Mouse (Mus musculus): Measurements from ENCODE around the gene Nsun7.

DNA sequence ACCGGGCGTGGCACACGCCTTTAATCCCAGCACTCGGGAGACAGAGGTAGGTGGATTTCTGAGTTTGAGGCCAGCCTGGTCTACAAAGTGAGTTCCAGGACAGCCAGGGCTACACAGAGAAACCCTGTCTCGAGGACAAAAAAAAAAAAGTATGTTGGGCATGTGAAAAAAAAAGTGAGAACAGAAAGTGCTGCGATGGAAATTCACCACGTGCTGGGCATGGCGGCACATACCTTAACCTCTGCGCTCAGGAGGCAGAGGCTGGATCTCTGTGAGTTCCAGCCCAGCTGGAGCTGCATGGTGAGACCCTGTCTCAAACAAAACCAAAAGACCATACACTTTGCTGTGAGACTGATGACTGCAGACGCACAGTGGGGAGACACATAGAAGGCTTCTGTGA, 4.7 kb upstream of the Nsun7 start:
- TF ChIP-seq CTCF (IDR thresholded peaks at IDR 0.05; ENCODE audit: low read depth, low read length) (no peak), POLR2AphosphoS5 (IDR thresholded peaks at IDR 0.05; ENCODE audit: insufficient replicate concordance, low read depth, low read length) (no peak), TAL1 (conservative IDR thresholded peaks at IDR 0.05; ENCODE audit: low read depth, low read length) (no peak), GATA2 (IDR thresholded peaks at IDR 0.05; ENCODE audit: borderline replicate concordance, low read depth, low read length) (no peak), GATA1 (IDR thresholded peaks at IDR 0.05; ENCODE audit: borderline replicate concordance, low read length) (no peak)
